Mouse (Mus musculus) left cerebral cortex, adult 9 months (tissue): Measurements from ENCODE around the gene C130074G19Rik.

Experiments used
- DNase-seq, 2 experiments: peaks; one replicate each; pipeline ENCODE4 v3.0.0; 2022; ENCODE audit warnings: low spot score in 2 of 2

C130074G19Rik gene

GRCm38 (mm10) chr1:184844326-184845066 is 38.5 kb downstream of the C130074G19Rik start:
- DNase-seq = no peak

DNA sequence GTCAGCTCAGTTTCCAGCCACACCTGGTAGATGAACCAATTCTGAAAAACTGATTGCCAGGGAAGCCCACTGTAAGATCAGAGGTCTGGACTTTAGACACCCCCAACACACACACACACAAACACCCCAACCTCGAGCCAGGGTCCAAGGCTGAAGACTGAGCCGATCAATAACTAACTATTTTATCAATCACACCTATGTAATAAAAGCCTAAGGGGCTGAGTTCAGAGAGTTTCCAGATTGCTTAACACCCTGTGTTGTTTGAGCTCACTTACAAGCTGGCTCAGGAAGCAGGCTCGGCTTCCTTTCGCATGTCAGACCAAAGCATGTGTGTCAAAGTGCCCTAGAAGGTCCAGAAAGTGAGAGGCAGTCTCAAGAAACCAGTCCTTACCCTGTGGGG is 45.4 kb downstream of the C130074G19Rik start:
- DNase-seq = no peak

DNA sequence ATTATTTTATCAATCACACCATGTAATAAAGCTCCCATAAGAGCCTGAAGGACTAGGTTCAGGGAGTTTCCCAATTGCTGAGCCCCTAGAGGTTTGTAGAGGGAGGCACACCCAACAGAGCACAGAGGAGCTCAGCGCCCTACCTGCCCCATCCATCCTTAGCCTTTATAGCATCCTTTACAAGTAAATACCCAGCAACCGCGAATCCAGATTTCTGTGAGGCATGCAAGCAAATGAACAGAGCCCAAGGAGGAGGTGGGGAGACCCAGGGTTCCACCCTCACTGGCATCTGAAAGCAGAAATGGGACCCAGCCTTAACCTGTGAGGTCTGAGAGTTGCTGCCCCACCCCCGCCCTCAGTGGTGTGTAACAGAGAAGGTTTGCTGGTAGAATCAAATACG is 46.7 kb downstream of the C130074G19Rik start:
- no peak for DNase-seq

- DNase-seq = no peak
Measured at GRCm38 (mm10) chr1:184833499-184833898, 49.5 kb downstream of the C130074G19Rik start.

- DNase-seq = no peak
Measured at GRCm38 (mm10) chr1:184832211-184832610, 50.8 kb downstream of the C130074G19Rik start.

- no peak for DNase-seq
Measured at GRCm38 (mm10) chr1:184829897-184830296, 53.1 kb downstream of the C130074G19Rik start.

- DNase-seq = peak in 1 of 2 experiments; percentile 36
Measured at GRCm38 (mm10) chr1:184827175-184827701, 55.8 kb downstream of the C130074G19Rik start.

DNA sequence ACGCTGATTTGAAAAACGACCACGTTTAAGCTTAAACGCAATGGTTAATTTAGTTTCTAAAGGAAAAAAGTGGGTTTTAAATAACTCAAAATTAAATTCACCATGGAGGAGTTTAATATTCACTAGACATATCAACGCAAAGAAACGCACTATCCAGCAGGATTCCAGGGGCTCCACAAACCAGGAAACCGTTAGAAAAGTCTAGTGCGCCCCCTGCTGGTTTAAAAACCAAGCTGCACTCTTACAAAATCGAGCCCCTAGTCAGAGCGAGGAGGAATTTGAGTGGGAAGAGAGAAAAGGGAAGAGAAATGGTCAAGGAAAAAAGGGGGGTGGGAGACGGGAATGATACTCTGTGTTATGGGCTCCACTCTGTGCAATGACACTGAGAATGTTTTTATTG is 57.9 kb downstream of the C130074G19Rik start:
- DNase-seq = peak in 1 of 2 experiments; percentile 34

GRCm38 (mm10) chr1:184824439-184824851 is 58.6 kb downstream of the C130074G19Rik start:
- peak in 1 of 2 experiments; percentile 90 for DNase-seq

- peak in 1 of 2 experiments; percentile 30 for DNase-seq
Measured at GRCm38 (mm10) chr1:184822678-184823077, 60.3 kb downstream of the C130074G19Rik start.
